Mouse (Mus musculus) intestine, embryonic 14.5 days (tissue): ENCODE results near the gene Srd5a1. TPM values are rescaled to one million over a fixed set of nuclear protein-coding genes. Genes with fewer than 3 reads are reported as not detected.

Experiments used
- ATAC-seq: fragments of 200-750 bp; cut with Nextera tagmentation; replicated peaks from 2 replicates; pipeline ENCODE4 v1.8.0; 2017; ENCODE audit warnings: low read depth, moderate number of reproducible peaks, moderate TSS enrichment, moderate library complexity; ENCODE audit not compliant: low FRiP score, low TSS enrichment
- DNase-seq: peaks from one replicate; pipeline ENCODE4 v3.0.0-alpha.2; 2018; ENCODE audit warnings: low spot score
- H3K27ac ChIP-seq: fragments of 300-500 bp; sonication (generic); 2 replicates; pipeline ENCODE4 v1.5.1; 2014; ENCODE audit warnings: low read depth, mild to moderate bottlenecking, control low read depth
- H3K27me3 ChIP-seq: fragments of 300-500 bp; sonication (generic); replicated peaks from 2 replicates; pipeline ENCODE4 v1.6.1; 2014; ENCODE audit warnings: low read length, control low read depth; ENCODE audit not compliant: control insufficient read depth, insufficient read depth
- H3K36me3 ChIP-seq: fragments of 300-500 bp; sonication (generic); 2 replicates; pipeline ENCODE4 v1.6.1; 2014; ENCODE audit warnings: low read length, control low read depth; ENCODE audit not compliant: control insufficient read depth, insufficient read depth
- H3K4me1 ChIP-seq: fragments of 300-500 bp; sonication (generic); replicated peaks from 2 replicates; pipeline ENCODE4 v1.6.1; 2014; ENCODE audit warnings: low read length, control low read depth, mixed read lengths; ENCODE audit not compliant: control insufficient read depth, insufficient read depth
- H3K4me2 ChIP-seq: fragments of 300-500 bp; sonication (generic); 2 replicates; pipeline ENCODE4 v1.6.1; 2014; ENCODE audit warnings: low read length
- H3K4me3 ChIP-seq: fragments of 300-500 bp; sonication (generic); 2 replicates; pipeline ENCODE4 v1.5.1; 2014; ENCODE audit warnings: low read depth, low read length, control low read depth, mixed read lengths
- H3K9ac ChIP-seq: fragments of 300-500 bp; sonication (generic); 2 replicates; pipeline ENCODE4 v1.6.1; 2014; ENCODE audit warnings: mild to moderate bottlenecking, low read length
- H3K9me3 ChIP-seq: fragments of 300-500 bp; sonication (generic); 2 replicates; pipeline ENCODE4 v1.6.1; 2016; ENCODE audit warnings: low read length, control low read depth; ENCODE audit not compliant: control insufficient read depth
- WGBS: fragments of 180-500 bp; shearing (Covaris S2); extraction: QIAGEN DNeasy Blood & Tissue Kit; methylation state at CpG from one replicate; pipeline ENCODE4 v1.1.7; 2014; 5-methylcytosine and 5-hydroxymethylcytosine counted together
- polyA plus RNA-seq: library from polyadenylated mRNA; unstranded; fragments of >200 nt; fragmentation: Nextera tagmentation; extraction: Ambion mirVana; gene quantifications from 2 replicates; pipeline ENCODE4 v1.2.1, GENCODE M21; 2014

Srd5a1 gene
- polyA plus RNA-seq, 1 experiment from 2014 or later = 25.2 TPM

DNA sequence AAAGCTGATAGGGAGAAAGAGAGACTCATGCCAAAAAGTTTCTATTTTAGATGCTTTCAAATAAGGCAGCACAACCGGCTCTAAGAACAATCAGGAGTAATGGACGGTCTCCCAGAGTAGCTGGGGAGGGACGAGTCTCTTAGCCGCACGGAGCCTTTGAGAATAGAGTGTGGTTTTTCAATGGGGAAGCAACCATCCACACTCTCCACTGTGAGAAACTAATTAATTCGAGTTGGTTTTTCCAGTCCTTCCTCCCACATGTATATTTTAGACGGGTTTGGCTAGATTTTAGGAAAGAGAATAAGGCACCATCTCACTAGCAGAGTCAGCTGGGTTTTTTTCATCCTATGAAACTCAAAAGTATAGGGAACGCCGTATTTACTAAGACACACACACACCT is 49.2 kb downstream of the Srd5a1 start:
- 82% methylated on average over 9 of the region's 9 CpGs for WGBS

DNA sequence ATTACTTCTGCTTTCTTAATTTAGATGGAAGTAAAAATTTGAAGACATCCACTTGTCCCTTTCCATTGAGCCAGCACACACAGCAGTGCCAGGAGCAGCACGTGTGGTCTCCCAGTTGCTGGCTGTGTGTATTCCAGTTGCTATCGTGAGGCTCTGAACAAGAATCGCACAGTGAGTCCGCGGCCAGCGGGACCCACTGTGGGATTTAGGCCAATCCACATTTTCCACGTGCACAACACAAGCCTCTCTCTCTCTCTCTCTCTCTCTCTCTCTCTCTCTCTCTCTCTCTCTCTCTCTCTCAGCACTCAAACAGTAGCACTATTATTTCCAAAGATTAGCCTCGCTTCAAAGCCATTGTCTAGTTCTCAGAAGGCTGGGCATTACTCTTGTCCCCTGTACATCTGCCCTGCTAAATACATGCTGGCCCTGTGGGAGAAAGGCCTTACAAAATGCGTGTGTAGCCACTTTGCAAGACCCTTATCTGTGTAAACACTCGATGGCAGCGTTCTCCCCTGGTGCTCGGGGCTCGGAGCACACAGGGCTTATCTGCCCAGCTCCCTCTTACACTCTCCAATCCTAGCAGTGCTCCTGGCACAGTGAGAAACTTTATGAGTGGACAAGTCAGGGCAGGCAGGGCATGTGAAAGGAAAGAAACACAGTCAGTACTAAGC is 51.8 kb downstream of the Srd5a1 start:
- Histone ChIP-seq H3K4me2 (no peak overlapping the region), H3K27ac (no peak overlapping the region), H3K4me1 (no peaks in the 10 kb centered on the region), H3K27me3 (no peaks in the 10 kb centered on the region), H3K9me3 (no peaks in the 10 kb centered on the region), H3K4me3 (no peak overlapping the region), H3K9ac (no peak overlapping the region), H3K36me3 (no peaks in the 10 kb centered on the region)
- 59% methylated on average over 13 of the region's 13 CpGs for WGBS
- ATAC-seq = no peak
- DNase-seq = no peak

More for the DNA sequence above, 49.2 kb downstream of the Srd5a1 start:
- Histone ChIP-seq H3K9me3 (no peaks in the 10 kb centered on the region), H3K27ac (no peak overlapping the region), H3K4me1 (no peaks in the 10 kb centered on the region), H3K4me2 (no peak overlapping the region), H3K4me3 (no peak overlapping the region), H3K27me3 (no peaks in the 10 kb centered on the region), H3K9ac (no peak overlapping the region), H3K36me3 (no peaks in the 10 kb centered on the region)
- ATAC-seq (no peak), DNase-seq (no peak)

DNA sequence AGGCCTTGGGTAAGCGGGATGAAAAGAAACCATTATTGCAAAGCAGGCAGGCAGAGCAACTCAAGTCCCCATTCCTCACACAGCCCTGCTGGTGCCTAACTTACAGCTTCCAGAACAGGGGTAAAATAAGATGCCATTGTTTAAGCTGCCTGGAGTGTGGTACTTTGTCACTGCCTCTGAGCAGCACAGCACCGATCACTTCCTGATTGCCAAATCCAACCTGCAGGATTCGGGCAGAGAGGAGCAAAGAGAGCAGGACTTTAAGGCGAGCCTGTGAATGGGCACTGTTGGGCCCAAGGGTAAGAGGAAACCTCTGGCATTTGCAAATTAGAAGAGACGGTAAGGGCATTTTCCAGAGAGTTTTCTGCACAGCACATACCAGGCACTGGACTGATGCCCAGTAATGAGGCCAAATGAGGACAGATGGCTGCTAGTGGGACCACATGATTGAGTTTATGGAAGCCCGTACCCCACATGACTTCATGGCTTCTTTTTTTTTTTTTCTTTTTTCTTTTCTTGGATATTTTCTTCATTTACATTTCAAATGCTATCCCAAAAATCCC is 53.1 kb downstream of the Srd5a1 start:
- H3K27ac ChIP-seq = no peak overlapping the region
- H3K9ac ChIP-seq = no peak overlapping the region
- H3K9me3 ChIP-seq = no peaks in the 10 kb centered on the region
- H3K4me2 ChIP-seq = no peak overlapping the region
- ATAC-seq (no peak), DNase-seq (no peak)
- 82% methylated on average over 6 of the region's 6 CpGs for WGBS
- no peaks in the 10 kb centered on the region for H3K27me3 ChIP-seq
- no peak overlapping the region for H3K4me3 ChIP-seq
- no peaks in the 10 kb centered on the region for H3K36me3 ChIP-seq
- H3K4me1 ChIP-seq = no peaks in the 10 kb centered on the region

DNA sequence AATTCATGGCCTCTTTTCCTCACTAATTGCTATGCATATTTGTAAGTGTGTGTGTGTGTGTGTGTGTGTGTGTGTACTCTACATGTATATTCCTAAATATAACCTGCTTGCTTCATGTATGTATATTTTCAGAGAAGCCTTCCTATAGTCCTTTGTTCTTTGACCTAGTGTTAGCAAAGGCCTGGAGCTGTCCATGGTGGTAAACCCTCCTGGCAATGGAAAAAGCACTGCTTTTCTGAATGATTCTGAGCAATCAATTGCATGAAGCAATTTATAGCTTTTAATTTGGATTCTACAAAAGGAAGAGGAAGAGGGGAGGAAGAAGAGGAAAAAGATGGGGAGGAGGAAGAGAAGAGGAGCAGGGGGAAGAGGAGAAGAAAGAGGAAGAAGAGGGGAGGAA is 54.5 kb downstream of the Srd5a1 start:
- no peak overlapping the region for H3K4me3 ChIP-seq
- DNase-seq (peak; percentile 65), ATAC-seq (no peak)
- H3K27me3 ChIP-seq = no peaks in the 10 kb centered on the region
- H3K4me1 ChIP-seq = no peaks in the 10 kb centered on the region
- H3K9me3 ChIP-seq = no peaks in the 10 kb centered on the region
- H3K4me2 ChIP-seq = no peak overlapping the region
- no peak overlapping the region for H3K9ac ChIP-seq
- H3K36me3 ChIP-seq = no peaks in the 10 kb centered on the region
- H3K27ac ChIP-seq = no peak overlapping the region

DNA sequence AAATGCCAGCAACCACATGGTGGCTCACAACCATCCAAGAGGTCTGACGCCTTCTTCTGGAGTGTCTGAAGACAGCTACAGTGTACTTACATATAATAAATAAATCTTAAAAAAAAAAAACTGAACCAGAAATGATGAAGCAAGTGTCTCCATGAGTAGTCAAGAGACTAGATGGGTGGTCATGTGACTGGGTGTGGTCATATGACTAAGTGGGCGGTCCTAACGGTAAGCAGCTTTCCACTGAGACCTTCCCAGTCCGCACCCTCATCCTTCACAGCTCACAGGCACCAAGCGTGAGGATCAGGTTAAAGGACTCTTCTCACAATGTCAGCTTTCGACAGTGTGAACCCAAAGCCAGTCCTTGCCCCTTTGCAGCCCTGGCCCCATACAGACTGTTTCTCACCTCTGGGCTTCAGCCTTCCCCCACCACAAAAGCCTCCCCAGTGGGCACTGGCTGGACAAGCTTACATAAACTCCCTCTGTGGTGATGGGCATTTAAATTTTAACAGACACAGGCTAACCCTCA is 55.2 kb downstream of the Srd5a1 start:
- 86% methylated on average over 6 of the region's 6 CpGs for WGBS
- Histone ChIP-seq H3K4me1 (no peaks in the 10 kb centered on the region), H3K4me3 (no peak overlapping the region), H3K4me2 (no peak overlapping the region), H3K27ac (no peak overlapping the region), H3K36me3 (no peaks in the 10 kb centered on the region), H3K9me3 (no peaks in the 10 kb centered on the region), H3K9ac (no peak overlapping the region), H3K27me3 (no peaks in the 10 kb centered on the region)
- DNase-seq (no peak), ATAC-seq (no peak)

DNA sequence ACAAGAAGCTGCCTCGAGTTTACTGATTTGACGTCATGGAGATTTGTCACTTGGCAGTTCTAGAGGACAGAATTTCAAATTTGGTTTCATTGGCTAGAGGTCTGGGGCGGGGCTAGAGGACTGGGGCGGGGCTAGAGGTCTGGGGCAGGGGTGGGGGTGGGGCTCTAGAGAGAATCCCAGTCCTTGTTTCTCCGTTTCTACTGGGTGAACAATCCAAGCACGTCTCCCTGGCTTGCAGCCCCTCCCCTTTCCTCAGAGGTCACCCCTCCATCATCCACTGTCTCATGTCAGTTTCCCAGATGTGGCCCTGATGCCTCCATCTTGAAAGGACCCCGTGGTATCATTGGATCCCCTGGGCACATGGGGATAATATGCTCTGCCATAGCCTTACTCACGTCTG is 56.2 kb downstream of the Srd5a1 start:
- no peak overlapping the region for H3K4me2 ChIP-seq
- H3K36me3 ChIP-seq = no peaks in the 10 kb centered on the region
- no peaks in the 10 kb centered on the region for H3K9me3 ChIP-seq
- no peak for DNase-seq
- H3K4me3 ChIP-seq = no peak overlapping the region
- no peaks in the 10 kb centered on the region for H3K27me3 ChIP-seq
- no peak for ATAC-seq
- H3K4me1 ChIP-seq = no peaks in the 10 kb centered on the region
- H3K9ac ChIP-seq = no peak overlapping the region
- 20% methylated on average over 8 of the region's 8 CpGs for WGBS
- no peak overlapping the region for H3K27ac ChIP-seq

DNA sequence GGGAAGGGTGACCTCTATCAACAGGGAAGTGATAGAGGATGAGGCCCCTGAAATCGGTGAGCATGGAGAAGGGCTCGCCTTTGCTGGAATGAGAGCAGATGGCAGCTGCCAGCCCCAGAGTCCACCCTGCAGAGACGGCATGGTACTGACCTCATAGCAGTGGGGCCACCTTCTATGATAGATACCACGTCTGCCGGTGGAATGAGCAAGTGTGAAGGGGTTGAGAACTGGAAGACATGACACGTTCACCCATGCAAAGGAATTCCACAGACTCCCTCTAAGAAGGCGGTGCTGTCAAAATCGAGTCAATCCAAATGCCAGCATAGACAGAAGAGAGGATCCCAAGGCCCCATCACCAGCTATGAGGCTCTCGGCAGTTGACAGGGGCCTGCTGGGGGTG is 57.0 kb downstream of the Srd5a1 start:
- no peak overlapping the region for H3K4me3 ChIP-seq
- 75% methylated on average over 9 of the region's 9 CpGs for WGBS
- H3K4me1 ChIP-seq = no peaks in the 10 kb centered on the region
- H3K4me2 ChIP-seq = no peak overlapping the region
- no peaks in the 10 kb centered on the region for H3K9me3 ChIP-seq
- DNase-seq (no peak), ATAC-seq (no peak)
- H3K36me3 ChIP-seq = no peaks in the 10 kb centered on the region
- H3K9ac ChIP-seq = no peak overlapping the region
- no peaks in the 10 kb centered on the region for H3K27me3 ChIP-seq
- H3K27ac ChIP-seq = no peak overlapping the region

DNA sequence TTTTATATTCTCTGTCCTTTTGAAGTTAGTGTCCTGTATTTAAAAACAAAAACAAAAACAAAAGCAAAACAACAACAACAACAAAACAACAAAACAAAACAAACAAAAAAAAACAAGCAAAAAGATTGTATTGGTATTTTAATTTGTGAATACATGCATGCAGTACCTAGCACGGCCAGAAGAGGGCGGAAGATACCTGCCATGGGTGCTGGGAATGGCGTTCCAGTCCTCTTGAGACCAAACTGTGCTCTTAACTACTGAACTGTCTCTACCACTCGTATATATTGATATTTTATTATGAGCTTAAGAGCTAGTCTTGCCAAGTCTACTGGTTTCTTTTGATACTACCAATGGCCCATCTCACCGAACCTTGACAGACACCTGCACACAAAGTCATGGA is 58.2 kb downstream of the Srd5a1 start:
- ATAC-seq (no peak), DNase-seq (peak; percentile 88)
- no peak overlapping the region for H3K4me3 ChIP-seq
- H3K4me2 ChIP-seq = no peak overlapping the region
- no peaks in the 10 kb centered on the region for H3K4me1 ChIP-seq
- WGBS = 18% methylated on average over 5 of the region's 5 CpGs
- H3K9me3 ChIP-seq = no peaks in the 10 kb centered on the region
- H3K36me3 ChIP-seq = no peaks in the 10 kb centered on the region
- no peaks in the 10 kb centered on the region for H3K27me3 ChIP-seq
- no peak overlapping the region for H3K9ac ChIP-seq
- H3K27ac ChIP-seq = no peak overlapping the region

DNA sequence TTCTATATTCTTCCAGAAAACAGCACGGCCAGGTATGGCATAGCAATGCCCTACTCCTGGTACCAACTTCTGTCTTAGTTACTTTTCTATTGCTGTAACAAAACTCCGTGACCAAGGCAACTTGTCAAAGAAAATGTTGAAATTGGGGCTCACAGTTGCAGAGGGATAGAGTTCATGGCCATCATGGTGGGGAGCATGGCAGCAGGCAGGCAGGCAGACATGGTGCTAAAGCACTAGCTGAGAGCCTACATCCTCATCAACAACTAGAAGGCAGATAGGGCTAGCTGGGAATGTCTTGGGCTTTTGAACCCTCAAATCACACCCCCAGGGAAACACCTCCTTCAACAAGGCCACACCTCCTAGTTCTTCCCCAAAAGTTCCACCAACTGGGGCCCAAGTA is 60.4 kb downstream of the Srd5a1 start:
- H3K4me1 ChIP-seq = no peaks in the 10 kb centered on the region
- no peak for ATAC-seq

More for the DNA sequence above, 60.4 kb downstream of the Srd5a1 start:
- no peaks in the 10 kb centered on the region for H3K36me3 ChIP-seq
- WGBS = 88% methylated on average over 2 of the region's 2 CpGs
- no peaks in the 10 kb centered on the region for H3K9me3 ChIP-seq
- H3K9ac ChIP-seq = no peak overlapping the region
- DNase-seq = no peak
- no peak overlapping the region for H3K4me2 ChIP-seq
- H3K27ac ChIP-seq = no peak overlapping the region
- H3K27me3 ChIP-seq = no peaks in the 10 kb centered on the region
- no peak overlapping the region for H3K4me3 ChIP-seq
